Mouse (Mus musculus): Measurements from ENCODE around the gene Zfp763. TPM values are rescaled to one million over a fixed set of nuclear protein-coding genes. Genes with fewer than 3 reads are reported as not detected.
"Not testable (repeated sequence)": the region's sequence is repeated elsewhere in the genome, so short reads cannot be mapped to it uniquely, and the experiment has no call there.

Gene Zfp763
- total RNA-seq (2021): 1 to 10 TPM; 5.1 to 5.8 TPM

GRCm38 (mm10) chr17:33032900-33033891 lies at the start of gene Zfp763:
Gene Zfp763 (minus strand): TSS chr17:33033402.
- DNase-seq: peak; percentile 77

- DNase-seq: no peak
These were observed 34.8 kb upstream of the Zfp763 start, which contains the start of gene 4921501E09Rik for GRCm38 (mm10) chr17:33067958-33068357. Gene 4921501E09Rik (minus strand): TSS chr17:33068058.

GRCm38 (mm10) chr17:33063001-33063400 lies 29.8 kb upstream of the Zfp763 start:
- no peak for DNase-seq

GRCm38 (mm10) chr17:33058791-33059190 lies 25.6 kb upstream of the Zfp763 start:
- DNase-seq: no peak

GRCm38 (mm10) chr17:33032376-33032775 lies 826 bp downstream of the Zfp763 start:
- DNase-seq: no peak

- DNase-seq: not testable (repeated sequence)
These were observed 12.8 kb downstream of the Zfp763 start for GRCm38 (mm10) chr17:33020434-33020833.

- DNase-seq: no peak
These were observed 24.9 kb downstream of the Zfp763 start for GRCm38 (mm10) chr17:33008337-33008736.

- DNase-seq: no peak
These were observed 34.7 kb downstream of the Zfp763 start for GRCm38 (mm10) chr17:32998492-32998891.

GRCm38 (mm10) chr17:32992699-32993474 lies 40.3 kb downstream of the Zfp763 start, which contains the start of gene Zfp952:
Gene Zfp952 (plus strand): TSS chr17:32993129.
- peak; percentile 91 for DNase-seq

GRCm38 (mm10) chr17:32991965-32992698 lies 41.1 kb downstream of the Zfp763 start:
- peak; percentile 18 for DNase-seq

GRCm38 (mm10) chr17:32986301-32986700 lies 46.9 kb downstream of the Zfp763 start:
- no peak for DNase-seq

GRCm38 (mm10) chr17:32981361-32981760 lies 51.8 kb downstream of the Zfp763 start:
- DNase-seq: no peak

Other genes with a start within 250 kb of the Zfp763 start
- 10 to 100 TPM; 41.4 to 46.3 TPM for gene Zfp871, start 245.1 kb downstream of the Zfp763 start, total RNA-seq (2021)
- under 1 TPM; 0.27 to 0.43 TPM for gene Zfp811, start 223.5 kb downstream of the Zfp763 start, total RNA-seq (2021)
- 10 to 100 TPM; 13.5 to 13.7 TPM for gene Zfp799, start 203.1 kb downstream of the Zfp763 start, total RNA-seq (2021)
- gene Zfp870, start 141.8 kb downstream of the Zfp763 start, total RNA-seq (2021): 1 to 10 TPM; 6.7 to 7.6 TPM
- gene Cyp4f14, start 116.1 kb downstream of the Zfp763 start, total RNA-seq (2021): not detected
- gene Cyp4f13, start 86.0 kb downstream of the Zfp763 start, total RNA-seq (2021): 10 to 100 TPM; 10.9 to 12.4 TPM
- gene Zfp472, start 67.6 kb downstream of the Zfp763 start, total RNA-seq (2021): 1 to 10 TPM; 4.9 to 5.0 TPM
- 1 to 10 TPM; 7.2 to 7.8 TPM for gene Zfp952, start 40.3 kb downstream of the Zfp763 start, total RNA-seq (2021)
- not detected for gene 4921501E09Rik, start 34.7 kb upstream of the Zfp763 start, total RNA-seq (2021)
- 1 to 10 TPM; 5.7 to 8.6 TPM for gene Zfp563, start 55.9 kb upstream of the Zfp763 start, total RNA-seq (2021)
- gene Morc2b, start 106.3 kb upstream of the Zfp763 start, total RNA-seq (2021): under 1 TPM in 1 of 2 experiments, not detected in 1; 0.10 TPM
- gene Olfr55, start 135.0 kb upstream of the Zfp763 start, total RNA-seq (2021): not detected
- gene Olfr239, start 157.9 kb upstream of the Zfp763 start, total RNA-seq (2021): not detected
- gene Olfr1564, start 188.3 kb upstream of the Zfp763 start, total RNA-seq (2021): under 1 TPM; 0.19 to 0.29 TPM
- 10 to 100 TPM; 10.5 to 11.4 TPM for gene Zfp955a, start 221.7 kb upstream of the Zfp763 start, total RNA-seq (2021)
- under 1 TPM in 1 of 2 experiments, not detected in 1; 0.07 TPM for gene Olfr63, start 231.3 kb upstream of the Zfp763 start, total RNA-seq (2021)